Mouse (Mus musculus) adrenal gland, postnatal 14 days (tissue): Measurements from ENCODE around the gene Nt5c1a. TPM values are rescaled to one million over a fixed set of nuclear protein-coding genes. Genes with fewer than 3 reads are reported as not detected.

ENCODE experiments used
- DNase-seq: peaks from one replicate; pipeline ENCODE4 v3.0.0; 2021; ENCODE audit warnings: mixed read lengths
- total RNA-seq: library from RNA; stranded (reverse); gene quantifications from 2 replicates; pipeline ENCODE4 v1.2.3, GENCODE M21; 2021

Gene Nt5c1a
- total RNA-seq, 1 experiment from 2014 or later = 25.4 TPM

DNA sequence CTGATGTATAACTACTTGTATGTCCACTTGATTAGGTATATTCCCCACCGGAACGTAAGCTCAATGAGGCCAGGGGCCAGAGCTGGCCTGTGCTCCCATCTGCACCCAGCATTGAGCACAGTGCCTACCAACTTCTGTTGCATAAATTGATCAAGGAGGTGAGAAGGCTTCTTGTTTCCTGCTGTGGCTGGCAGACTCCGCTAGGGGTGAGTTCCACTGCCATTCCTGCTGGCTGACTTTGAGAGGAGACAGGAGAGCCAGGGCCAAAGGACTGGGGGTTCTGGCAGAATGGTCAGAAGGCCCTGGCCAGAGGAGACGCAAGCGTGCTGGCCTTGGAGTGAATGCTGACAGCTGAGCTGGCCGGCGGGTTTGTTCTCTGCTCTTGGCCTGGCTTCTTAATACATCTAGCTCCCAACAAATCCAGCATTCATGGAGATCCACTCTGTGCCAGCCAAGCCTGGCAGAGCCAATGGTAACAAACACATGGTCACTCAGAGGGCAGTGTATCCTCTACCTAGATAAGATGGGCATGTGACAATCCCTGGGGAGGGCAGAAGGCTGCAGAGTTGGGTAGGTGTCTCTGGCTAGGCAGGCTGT, 47.8 kb downstream of the Nt5c1a start:
- DNase-seq = peak; percentile 90

- peak; percentile 19 for DNase-seq
Measured at GRCm38 (mm10) chr4:123252214-123252613, 50.9 kb downstream of the Nt5c1a start.

GRCm38 (mm10) chr4:123254617-123255016, 53.3 kb downstream of the Nt5c1a start:
- no peak for DNase-seq

GRCm38 (mm10) chr4:123260071-123260746, 58.9 kb downstream of the Nt5c1a start:
- DNase-seq = peak; percentile 42

GRCm38 (mm10) chr4:123261721-123262401, 60.6 kb downstream of the Nt5c1a start, which contains the start of gene Pabpc4:
TSS of gene Pabpc4 (plus strand) at chr4:123262351.
- DNase-seq = peak; percentile 36

Other genes with a start within 250 kb of the Nt5c1a start
- gene Mfsd2a, start 240.3 kb upstream of the Nt5c1a start, total RNA-seq = 2.7 and 5.7 TPM in 2 replicates
- gene Mycl, start 205.9 kb upstream of the Nt5c1a start, total RNA-seq = 2.3 and 3.5 TPM in 2 replicates
- 19.0 and 25.7 TPM in 2 replicates for gene Trit1, start 184.9 kb upstream of the Nt5c1a start, total RNA-seq
- gene Bmp8b, start 96.3 kb upstream of the Nt5c1a start, total RNA-seq = not detected in 2 replicates
- not detected in 2 replicates for gene Oxct2b, start 85.2 kb upstream of the Nt5c1a start, total RNA-seq
- 41.4 and 43.1 TPM in 2 replicates for gene Ppie, start 61.6 kb upstream of the Nt5c1a start, total RNA-seq
- 5.4 and 6.3 TPM in 2 replicates for gene Hpcal4, start 18.3 kb upstream of the Nt5c1a start, total RNA-seq
- 14.1 and 17.8 TPM in 2 replicates for gene Heyl, start 32.1 kb downstream of the Nt5c1a start, total RNA-seq
- 98.4 and 98.6 TPM in 2 replicates for gene Pabpc4, start 60.8 kb downstream of the Nt5c1a start, total RNA-seq
- not detected in 2 replicates for gene Oxct2a, start 122.1 kb downstream of the Nt5c1a start, total RNA-seq
- gene Bmp8a, start 141.7 kb downstream of the Nt5c1a start, total RNA-seq = 0.34 TPM in 1 of 2 replicates, not detected in the other